30 mouse cellular contexts compared by ENCODE assay signal in the genomic region with DNA sequence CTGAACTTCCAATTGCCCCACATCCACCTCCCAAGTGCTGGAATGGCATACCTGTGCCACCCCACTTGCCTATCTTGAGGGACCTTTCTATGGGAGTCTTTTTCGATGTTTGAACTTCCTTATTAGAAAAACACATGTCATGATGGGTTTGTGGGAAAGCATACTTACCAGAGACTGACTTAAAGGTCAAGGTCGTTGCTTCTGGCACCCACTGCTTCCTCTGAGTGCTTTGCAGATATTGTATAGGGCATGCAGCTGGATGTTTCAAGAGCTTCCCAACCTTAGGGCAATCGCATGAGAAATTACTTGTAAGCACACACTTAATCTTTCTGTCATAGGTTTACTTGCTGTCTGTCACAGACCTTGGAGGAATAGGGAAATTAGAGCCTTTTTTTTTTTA. TPM values are rescaled to one million over a fixed set of nuclear protein-coding genes. Genes with fewer than 3 reads are reported as not detected.
DNase-seq lines count a peak whose midpoint lies in the region; ATAC-seq and TF ChIP-seq lines count a peak whose summit lies in the region.
"Had no signal": no experiment of that assay in that cellular context is flagged by ENCODE, and none has a peak within 500 bp of the region (broad histone marks: within the 10 kb centered on the region; RNA-seq: fewer than 3 reads in every experiment).

No protein-coding gene starts in this region.

- no peaks in the 10 kb centered on the region for H3K9me3 ChIP-seq in MEL (replicated peaks; ENCODE audit: insufficient read depth, low read length)
- H3K9me3 ChIP-seq in liver, embryonic 14.5 days (ENCODE audit: control insufficient read depth, low read length) = no peaks in the 10 kb centered on the region
- no peaks in the 10 kb centered on the region for H3K9me3 ChIP-seq in liver, postnatal 0 days (ENCODE audit: low read length)
- no peaks in the 10 kb centered on the region for H3K9me3 ChIP-seq in stomach, postnatal 0 days (ENCODE audit: control insufficient read depth, low read length)
- no peaks in the 10 kb centered on the region for H3K9me3 ChIP-seq in midbrain, embryonic 11.5 days (ENCODE audit: control insufficient read depth, low read length)
- H3K9me3 ChIP-seq: embryonic facial prominence, embryonic 10.5 days; embryonic facial prominence, embryonic 13.5 days; forebrain, embryonic 12.5 days; forebrain, embryonic 15.5 days; hindbrain, embryonic 12.5 days; hindbrain, embryonic 15.5 days had no signal

- 0 out of 2 replicates have a peak overlapping the region, but pooled peaks have one; percentile 37 for H3K27ac ChIP-seq in MEL (ENCODE audit: control insufficient read depth, low read depth, low read length)
- H3K27ac ChIP-seq in liver, embryonic 14.5 days = peak overlapping the region; percentile 76
- H3K27ac ChIP-seq in liver, postnatal 0 days (ENCODE audit: low read depth) = 0 out of 2 replicates have a peak overlapping the region, but pooled peaks have one; percentile 1
- H3K27ac ChIP-seq in stomach, postnatal 0 days (replicated peaks) = no peak overlapping the region
- no peak overlapping the region for H3K27ac ChIP-seq in midbrain, embryonic 11.5 days (ENCODE audit: low read depth, low read length)
- H3K27ac ChIP-seq: embryonic facial prominence, embryonic 10.5 days; embryonic facial prominence, embryonic 13.5 days; forebrain, embryonic 12.5 days; forebrain, embryonic 15.5 days; hindbrain, embryonic 12.5 days; hindbrain, embryonic 15.5 days had no signal

- H3K4me1 ChIP-seq in MEL (ENCODE audit: control insufficient read depth in 1 of 2, insufficient read depth in 2 of 2, low read length in 2 of 2) = peaks cover 13 to 19% of the 10 kb centered on the region in 2 experiments
- peaks cover 41 to 45% of the 10 kb centered on the region in 2 experiments for H3K4me1 ChIP-seq in liver, embryonic 14.5 days (replicated peaks; ENCODE audit: control insufficient read depth in 2 of 2, insufficient read depth in 2 of 2, low read length in 1 of 2)
- H3K4me1 ChIP-seq in liver, postnatal 0 days (ENCODE audit: insufficient read depth) = peaks cover 20% of the 10 kb centered on the region
- H3K4me1 ChIP-seq in stomach, postnatal 0 days (replicated peaks; ENCODE audit: control insufficient read depth, insufficient read depth) = no peaks in the 10 kb centered on the region
- no peaks in the 10 kb centered on the region for H3K4me1 ChIP-seq in midbrain, embryonic 11.5 days (ENCODE audit: control insufficient read depth, insufficient read depth, low read length)
- H3K4me1 ChIP-seq: embryonic facial prominence, embryonic 10.5 days; embryonic facial prominence, embryonic 13.5 days; forebrain, embryonic 12.5 days; forebrain, embryonic 15.5 days; hindbrain, embryonic 12.5 days; hindbrain, embryonic 15.5 days had no signal

- no peak for TF ChIP-seq EP300 in MEL (IDR thresholded peaks at IDR 0.05; ENCODE audit: low read depth in 1 of 2, low read length in 2 of 2)
- TF ChIP-seq EP300 in liver, embryonic 14.5 days (IDR thresholded peaks at IDR 0.05; ENCODE audit: low read depth) = no peak
- no peak for TF ChIP-seq EP300 in liver, postnatal 0 days (IDR thresholded peaks at IDR 0.05; ENCODE audit: low read depth)
- TF ChIP-seq EP300 in stomach, postnatal 0 days (optimal IDR thresholded peaks at IDR 0.05) = no peak

- no peak overlapping the region for H3K9ac ChIP-seq in MEL (ENCODE audit: control insufficient read depth, low read depth, low read length, poor library complexity, severe bottlenecking)
- H3K9ac ChIP-seq in liver, embryonic 14.5 days (replicated peaks) = no peak overlapping the region
- H3K9ac ChIP-seq in liver, postnatal 0 days (replicated peaks) = no peak overlapping the region
- H3K9ac ChIP-seq in stomach, postnatal 0 days (ENCODE audit: low read length) = no peak overlapping the region
- no peak overlapping the region for H3K9ac ChIP-seq in midbrain, embryonic 11.5 days (ENCODE audit: low read length)
- H3K9ac ChIP-seq: embryonic facial prominence, embryonic 13.5 days; forebrain, embryonic 12.5 days; forebrain, embryonic 15.5 days; hindbrain, embryonic 12.5 days; hindbrain, embryonic 15.5 days had no signal

- no peak for TF ChIP-seq CTCF in MEL (IDR thresholded peaks at IDR 0.05 in 2 of 3, conservative IDR thresholded peaks at IDR 0.05 in 1 of 3; ENCODE audit: control insufficient read depth in 1 of 3, insufficient read depth in 1 of 3, low read depth in 2 of 3, low read length in 3 of 3, poor library complexity in 1 of 3, severe bottlenecking in 1 of 3)
- TF ChIP-seq CTCF in liver, embryonic 14.5 days (IDR thresholded peaks at IDR 0.05; ENCODE audit: low read depth) = no peak
- TF ChIP-seq CTCF in liver, postnatal 0 days (IDR thresholded peaks at IDR 0.05; ENCODE audit: low read depth) = no peak
- no peak for TF ChIP-seq CTCF in stomach, postnatal 0 days (IDR thresholded peaks at IDR 0.05; ENCODE audit: low read depth)

- DNase-seq in 416B (ENCODE audit: low read depth) (peak; percentile 91), MEL (ENCODE audit: low read depth, low spot score) (peak; percentile 12)
- DNase-seq in liver, embryonic 14.5 days (ENCODE audit: low read depth in 3 of 3, low spot score in 3 of 3) = no peak
- DNase-seq in liver, postnatal 0 days = no peak
- DNase-seq in stomach, postnatal 0 days (ENCODE audit: low spot score) = no peak
- no peak for DNase-seq in midbrain, embryonic 11.5 days (ENCODE audit: low spot score, missing footprints)
- DNase-seq: adrenal gland, adult 2 months; adrenal gland, postnatal 14 days; cerebellum, adult 11-12 months; cerebellum, adult 8-10 months; cerebellum, postnatal 10 days; cerebellum, postnatal 36 days; embryo, embryonic 11 days; gastrocnemius, postnatal 10 days; gastrocnemius, postnatal 36 days had no signal

- ATAC-seq in liver, embryonic 14.5 days (ENCODE audit: insufficient read depth) = no peak
- ATAC-seq in liver, postnatal 0 days = no peak
- no peak for ATAC-seq in stomach, postnatal 0 days (ENCODE audit: low FRiP score, low TSS enrichment)
- ATAC-seq in midbrain, embryonic 11.5 days (ENCODE audit: low FRiP score) = no peak
- ATAC-seq: forebrain, embryonic 15.5 days had no signal

- no peak for TF ChIP-seq RAD21 in MEL (IDR thresholded peaks at IDR 0.05; ENCODE audit: low read depth, low read length)

- H3K36me3 ChIP-seq in MEL (ENCODE audit: control insufficient read depth in 1 of 2, insufficient read depth in 2 of 2, low read length in 2 of 2) = peaks cover 0 to 23% of the 10 kb centered on the region in 2 experiments; a peak in 2 of 4 replicates
- no peaks in the 10 kb centered on the region for H3K36me3 ChIP-seq in liver, embryonic 14.5 days (replicated peaks; ENCODE audit: control insufficient read depth, insufficient read depth, low read depth)
- H3K36me3 ChIP-seq in liver, postnatal 0 days (replicated peaks; ENCODE audit: insufficient read depth, low read length) = no peaks in the 10 kb centered on the region
- H3K36me3 ChIP-seq in stomach, postnatal 0 days (ENCODE audit: control insufficient read depth, insufficient read depth, low read length) = no peaks in the 10 kb centered on the region
- no peaks in the 10 kb centered on the region for H3K36me3 ChIP-seq in midbrain, embryonic 11.5 days (ENCODE audit: control insufficient read depth, insufficient read depth, low read length)
- H3K36me3 ChIP-seq: embryonic facial prominence, embryonic 10.5 days; embryonic facial prominence, embryonic 13.5 days; forebrain, embryonic 12.5 days; forebrain, embryonic 15.5 days; hindbrain, embryonic 12.5 days; hindbrain, embryonic 15.5 days had no signal

- no peaks in the 10 kb centered on the region for H3K79me2 ChIP-seq in MEL (ENCODE audit: control insufficient read depth, insufficient read depth, low read length, poor library complexity)

- TF ChIP-seq POLR2A in MEL (IDR thresholded peaks at IDR 0.05; ENCODE audit: control insufficient read depth in 1 of 2, insufficient read depth in 1 of 2, low read depth in 1 of 2, low read length in 2 of 2, poor library complexity in 1 of 2) = no peak

- no peaks in the 10 kb centered on the region for H3K27me3 ChIP-seq in MEL (ENCODE audit: control insufficient read depth in 1 of 2, insufficient read depth in 2 of 2, low read length in 2 of 2)
- H3K27me3 ChIP-seq in liver, embryonic 14.5 days (ENCODE audit: control insufficient read depth, insufficient read depth, low read length) = no peaks in the 10 kb centered on the region
- no peaks in the 10 kb centered on the region for H3K27me3 ChIP-seq in liver, postnatal 0 days (ENCODE audit: insufficient read depth, low read length)
- H3K27me3 ChIP-seq in stomach, postnatal 0 days (ENCODE audit: control insufficient read depth, insufficient read depth, low read length) = no peaks in the 10 kb centered on the region
- H3K27me3 ChIP-seq in midbrain, embryonic 11.5 days (ENCODE audit: control insufficient read depth, insufficient read depth, low read length) = no peaks in the 10 kb centered on the region
- H3K27me3 ChIP-seq: embryonic facial prominence, embryonic 13.5 days; forebrain, embryonic 12.5 days; forebrain, embryonic 15.5 days; hindbrain, embryonic 12.5 days; hindbrain, embryonic 15.5 days had no signal

- WGBS in liver, embryonic 14.5 days (ENCODE audit: insufficient replicate concordance) = 34% methylated on average over 3 of the region's 3 CpGs
- WGBS in liver, postnatal 0 days (ENCODE audit: insufficient replicate concordance) = 36% methylated on average over 3 of the region's 3 CpGs
- 56% methylated on average over 3 of the region's 3 CpGs for WGBS in stomach, postnatal 0 days
- 85% methylated on average over 3 of the region's 3 CpGs for WGBS in midbrain, embryonic 11.5 days

- H3K4me3 ChIP-seq in MEL (ENCODE audit: control insufficient read depth in 1 of 2, insufficient read depth in 1 of 2, low read depth in 2 of 2, low read length in 2 of 2) = no peak overlapping the region
- H3K4me3 ChIP-seq in liver, embryonic 14.5 days (ENCODE audit: insufficient read depth in 1 of 2, low read depth in 2 of 2, low read length in 2 of 2) = no peak overlapping the region
- H3K4me3 ChIP-seq in liver, postnatal 0 days (ENCODE audit: low read depth, low read length) = no peak overlapping the region
- no peak overlapping the region for H3K4me3 ChIP-seq in stomach, postnatal 0 days (ENCODE audit: low read depth, low read length)
- no peak overlapping the region for H3K4me3 ChIP-seq in midbrain, embryonic 11.5 days (ENCODE audit: low read depth, low read length)
- H3K4me3 ChIP-seq: embryonic facial prominence, embryonic 10.5 days; embryonic facial prominence, embryonic 13.5 days; forebrain, embryonic 12.5 days; forebrain, embryonic 15.5 days; hindbrain, embryonic 12.5 days; hindbrain, embryonic 15.5 days had no signal

- no peak overlapping the region for H3K4me2 ChIP-seq in liver, embryonic 14.5 days (ENCODE audit: low read depth)
- H3K4me2 ChIP-seq in liver, postnatal 0 days (ENCODE audit: low read depth, low read length) = no peak overlapping the region
- H3K4me2 ChIP-seq in stomach, postnatal 0 days (replicated peaks; ENCODE audit: low read depth) = no peak overlapping the region
- H3K4me2 ChIP-seq in midbrain, embryonic 11.5 days = no peak overlapping the region
- H3K4me2 ChIP-seq: embryonic facial prominence, embryonic 13.5 days; forebrain, embryonic 12.5 days; forebrain, embryonic 15.5 days; heart, embryonic 11.5 days; hindbrain, embryonic 12.5 days; hindbrain, embryonic 15.5 days had no signal

RNA-seq across cellular contexts. Expression of gene Fasl, which starts 5.0 kb away (rescaled TPM):
- not detected in 2 replicates for total RNA-seq in MEL (2012; rRNA removed)
- polyA plus RNA-seq in MEL (2012; ENCODE audit: insufficient read depth in 1 of 2, insufficient read length in 2 of 2, low read depth in 1 of 2, low replicate concordance in 2 of 2, missing spikeins in 1 of 2) = not detected
- 0.03 and 0.11 TPM in 2 replicates for polyA plus RNA-seq in liver, embryonic 14.5 days (2012; rRNA removed)
- not detected in 2 replicates for polyA plus RNA-seq in liver, embryonic 14.5 days (2014; fragmentation: Nextera tagmentation; extraction: Ambion mirVana)
- polyA plus RNA-seq in liver, postnatal 0 days (2015; fragmentation: Nextera tagmentation; extraction: Ambion mirVana) = 0.08 and 0.19 TPM in 2 replicates
- polyA plus RNA-seq in stomach, postnatal 0 days (2015; fragmentation: Nextera tagmentation; extraction: Ambion mirVana) = not detected in 2 replicates
- polyA plus RNA-seq in midbrain, embryonic 11.5 days (2014; fragmentation: Nextera tagmentation; extraction: Ambion mirVana) = 0.12 and 0.30 TPM in 2 replicates
- total RNA-seq: adrenal gland, adult 2 months; adrenal gland, postnatal 14 days; adrenal gland, postnatal 4 days; gastrocnemius, adult 18-20 months; gastrocnemius, postnatal 10 days; gastrocnemius, postnatal 36 days; granulocyte monocyte progenitor cell, adult 5-6 weeks; heart, adult 8-10 months; heart, postnatal 25 days had no signal
- polyA plus RNA-seq: adrenal gland, adult 2 months; embryonic facial prominence, embryonic 10.5 days; embryonic facial prominence, embryonic 13.5 days; erythroblast, embryonic 14.5 days; forebrain, embryonic 12.5 days; heart, embryonic 11.5 days; heart, embryonic 14.5 days; heart, postnatal 0 days had no signal

Comparison
In these comparisons a context has a peak if more than half of its experiments do, and no peak if none do; other contexts are left out.
1. DNase-seq: peak in 416B (single experiment) and MEL (single experiment); none in liver, embryonic 14.5 days (0 of 3), liver, postnatal 0 days (single experiment), stomach, postnatal 0 days (single experiment) and midbrain, embryonic 11.5 days (single experiment).
2. H3K27ac ChIP-seq: peak in MEL (single experiment), liver, embryonic 14.5 days (single experiment) and liver, postnatal 0 days (single experiment); none in stomach, postnatal 0 days (single experiment) and midbrain, embryonic 11.5 days (single experiment).